Comparison of ENCODE assay signal across 10 mouse cellular contexts in genomic region chr13:58938464-58938863, GRCm38 (mm10).
DNase-seq lines count a peak whose midpoint lies in the region; ATAC-seq and TF ChIP-seq lines count a peak whose summit lies in the region.
"Had no signal": no experiment of that assay in that cellular context is flagged by ENCODE, and none has a peak within 500 bp of the region (broad histone marks: within the 10 kb centered on the region; RNA-seq: fewer than 3 reads in every experiment).

No protein-coding gene starts in this region.

- 6% methylated on average over 4 of the region's 4 CpGs for WGBS in cerebellum, adult 2 months
- WGBS in limb, embryonic 10.5 days: 68% methylated on average over 4 of the region's 4 CpGs

- no peak for TF ChIP-seq POLR2A in cerebellum, adult 2 months (IDR thresholded peaks at IDR 0.05; ENCODE audit: borderline replicate concordance, insufficient read depth, low read length)

- no peak overlapping the region for H3K4me3 ChIP-seq in cerebellum, adult 2 months (replicated peaks; ENCODE audit: insufficient read depth, low read depth, low read length)
- no peak overlapping the region for H3K4me3 ChIP-seq in limb, embryonic 10.5 days
- H3K4me3 ChIP-seq: lung, embryonic 15.5 days had no signal

- intact Hi-C loops in left cerebral cortex, postnatal 4 days (cut with DNase I): no loop called here
- intact Hi-C loops in left cerebral cortex, postnatal 36 days (cut with DNase I): loop anchor here (5.0 to 10.0 kb wide), 2 partner anchors 76 to 134 kb away; partner anchors contain the start of gene Ntrk2

- no peaks in the 10 kb centered on the region for H3K27me3 ChIP-seq in cerebellum, adult 2 months (ENCODE audit: control insufficient read depth, insufficient read depth, low read length)
- peaks cover 10% of the 10 kb centered on the region for H3K27me3 ChIP-seq in limb, embryonic 10.5 days (ENCODE audit: low read depth, poor library complexity, severe bottlenecking)
- H3K27me3 ChIP-seq: lung, embryonic 15.5 days had no signal

- ATAC-seq in activated CD4-positive, CD25-positive, alpha-beta regulatory T cell, adult 4 months: no peak

- H3K4me1 ChIP-seq in cerebellum, adult 2 months (ENCODE audit: control insufficient read depth, insufficient read depth, low read length): peaks cover 61% of the 10 kb centered on the region
- peaks cover 17% of the 10 kb centered on the region for H3K4me1 ChIP-seq in limb, embryonic 10.5 days

- peak; percentile 59 for DNase-seq in adrenal gland, adult 2 months
- DNase-seq in adrenal gland, adult 18-20 months (ENCODE audit: low spot score in 2 of 2): no peak
- peak; percentile 85 for DNase-seq in left cerebral cortex, postnatal 4 days
- no peak for DNase-seq in left cerebral cortex, postnatal 36 days (ENCODE audit: low spot score in 2 of 2)
- DNase-seq in cerebellum, adult 2 months: peak; percentile 90 to 97
- peak; percentile 35 for DNase-seq in lung, postnatal 14 days
- no peak for DNase-seq in limb, embryonic 10.5 days (ENCODE audit: low spot score)
- DNase-seq: heart, postnatal 10 days had no signal

- peak; percentile 44; the same call in 1 of the 2 replicates for TF ChIP-seq CTCF in cerebellum, adult 2 months (IDR thresholded peaks at IDR 0.05; ENCODE audit: borderline replicate concordance, insufficient read depth, low read depth, low read length)

- H3K36me3 ChIP-seq in limb, embryonic 10.5 days: no peaks in the 10 kb centered on the region
- H3K36me3 ChIP-seq: lung, embryonic 15.5 days had no signal

- peak overlapping the region; percentile 22; the same call in 1 of the 2 replicates for H3K27ac ChIP-seq in cerebellum, adult 2 months (ENCODE audit: insufficient read depth, low read length)
- no peak overlapping the region for H3K27ac ChIP-seq in limb, embryonic 10.5 days
- H3K27ac ChIP-seq: lung, embryonic 15.5 days had no signal

- H3K9me3 ChIP-seq in limb, embryonic 10.5 days (replicated peaks): no peaks in the 10 kb centered on the region
- H3K9me3 ChIP-seq: lung, embryonic 15.5 days had no signal

Comparison
In these comparisons a context has a peak if more than half of its experiments do, and no peak if none do; other contexts are left out.
1. DNase-seq: peak in adrenal gland, adult 2 months (single experiment), left cerebral cortex, postnatal 4 days (single experiment), cerebellum, adult 2 months (2 of 2) and lung, postnatal 14 days (single experiment); none in adrenal gland, adult 18-20 months (0 of 2), left cerebral cortex, postnatal 36 days (0 of 2) and limb, embryonic 10.5 days (single experiment).